8 mouse cellular contexts compared by ENCODE assay signal in the genomic region with DNA sequence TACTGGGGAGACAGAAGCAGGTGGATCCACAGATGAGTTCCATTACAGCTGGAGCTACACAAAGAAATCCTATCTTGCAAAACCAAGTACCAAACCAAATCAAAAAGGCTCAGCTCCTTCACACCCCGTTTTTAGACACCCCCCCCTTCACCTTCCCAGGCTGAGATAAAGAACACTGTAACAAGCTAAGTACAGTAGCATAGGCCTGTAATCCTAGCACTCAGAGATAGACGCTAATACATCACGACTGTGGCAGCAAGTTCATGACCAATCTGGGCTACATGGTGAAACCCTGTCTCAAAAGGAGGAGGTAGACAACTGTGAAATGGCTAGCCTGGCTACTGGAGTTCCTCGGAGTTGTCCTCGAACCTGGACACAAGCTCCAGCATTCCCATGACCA. TPM values are rescaled to one million over a fixed set of nuclear protein-coding genes. Genes with fewer than 3 reads are reported as not detected.
DNase-seq lines count a peak whose midpoint lies in the region; ATAC-seq and TF ChIP-seq lines count a peak whose summit lies in the region.

No protein-coding gene starts in this region.

- H3K27me3 ChIP-seq in cerebellum, adult 2 months (ENCODE audit: control insufficient read depth, insufficient read depth, low read length) = no peaks in the 10 kb centered on the region
- no peaks in the 10 kb centered on the region for H3K27me3 ChIP-seq in spleen, adult 2 months (ENCODE audit: control insufficient read depth, insufficient read depth, low read length)
- no peaks in the 10 kb centered on the region for H3K27me3 ChIP-seq in liver, embryonic 11.5 days (replicated peaks; ENCODE audit: control insufficient read depth, insufficient read depth, low read length)
- no peaks in the 10 kb centered on the region for H3K27me3 ChIP-seq in stomach, embryonic 16.5 days (ENCODE audit: control insufficient read depth, insufficient read depth, low read length)

- H3K36me3 ChIP-seq in spleen, adult 2 months (ENCODE audit: control insufficient read depth, insufficient read depth, low read length) = peaks cover 22% of the 10 kb centered on the region
- peaks cover 27% of the 10 kb centered on the region; the same call in 1 of the 2 replicates for H3K36me3 ChIP-seq in liver, embryonic 11.5 days (ENCODE audit: control insufficient read depth, insufficient read depth, low read length)
- H3K36me3 ChIP-seq in stomach, embryonic 16.5 days (ENCODE audit: control insufficient read depth, insufficient read depth, low read length) = peaks cover 22% of the 10 kb centered on the region

- no peaks in the 10 kb centered on the region for H3K9me3 ChIP-seq in liver, embryonic 11.5 days (ENCODE audit: control insufficient read depth, low read length)
- no peaks in the 10 kb centered on the region for H3K9me3 ChIP-seq in stomach, embryonic 16.5 days (replicated peaks; ENCODE audit: control insufficient read depth, low read length)

- peaks cover 5% of the 10 kb centered on the region; the same call in 1 of the 2 replicates for H3K4me1 ChIP-seq in cerebellum, adult 2 months (ENCODE audit: control insufficient read depth, insufficient read depth, low read length)
- no peaks in the 10 kb centered on the region; the same call in 1 of the 2 replicates for H3K4me1 ChIP-seq in spleen, adult 2 months (ENCODE audit: control insufficient read depth, insufficient read depth, insufficient read length)
- peaks cover 19% of the 10 kb centered on the region for H3K4me1 ChIP-seq in liver, embryonic 11.5 days (replicated peaks; ENCODE audit: control insufficient read depth, insufficient read depth, low read length)
- peaks cover 18% of the 10 kb centered on the region for H3K4me1 ChIP-seq in stomach, embryonic 16.5 days (ENCODE audit: control insufficient read depth, insufficient read depth, low read length)

- H3K4me2 ChIP-seq in liver, embryonic 11.5 days = peak overlapping the region; percentile 97
- H3K4me2 ChIP-seq in stomach, embryonic 16.5 days (ENCODE audit: low read depth, low read length) = peak overlapping the region; percentile 87

- 30% methylated on average over 5 of the region's 5 CpGs for WGBS in cerebellum, adult 2 months
- 29% methylated on average over 5 of the region's 5 CpGs for WGBS in spleen, adult 2 months
- 26% methylated on average over 5 of the region's 5 CpGs for WGBS in liver, embryonic 11.5 days
- 34% methylated on average over 5 of the region's 5 CpGs for WGBS in stomach, embryonic 16.5 days

- peak overlapping the region; percentile 78 for H3K9ac ChIP-seq in liver, embryonic 11.5 days (ENCODE audit: low read depth, low read length)
- H3K9ac ChIP-seq in stomach, embryonic 16.5 days (ENCODE audit: low read length) = peak overlapping the region; percentile 91

- H3K4me3 ChIP-seq in cerebellum, adult 2 months (replicated peaks; ENCODE audit: insufficient read depth, low read depth, low read length) = peak overlapping the region; percentile 88
- H3K4me3 ChIP-seq in spleen, adult 2 months (ENCODE audit: extremely low read depth, insufficient read depth, insufficient read length) = peak overlapping the region; percentile 71; the same call in 1 of the 2 replicates
- H3K4me3 ChIP-seq in liver, embryonic 11.5 days (ENCODE audit: low read depth, low read length) = peak overlapping the region; percentile 78
- peak overlapping the region; percentile 72 for H3K4me3 ChIP-seq in stomach, embryonic 16.5 days (replicated peaks; ENCODE audit: low read length)

- ATAC-seq in liver, embryonic 11.5 days (replicated peaks; ENCODE audit: low FRiP score) = peak; percentile 42
- 0 out of 2 replicates have a peak, but pooled peaks have one; percentile 7 for ATAC-seq in stomach, embryonic 16.5 days (ENCODE audit: insufficient read depth, low FRiP score)

- no peak for TF ChIP-seq POLR2A in cerebellum, adult 2 months (IDR thresholded peaks at IDR 0.05; ENCODE audit: borderline replicate concordance, insufficient read depth, low read length)
- no peak for TF ChIP-seq POLR2A in spleen, adult 2 months (IDR thresholded peaks at IDR 0.05; ENCODE audit: low read depth, low read length)

- no peak for DNase-seq in cerebellum, adult 2 months
- DNase-seq in cerebellum, postnatal 25 days = no peak
- no peak for DNase-seq in spleen, adult 2 months (ENCODE audit: low read depth in 1 of 2, low spot score in 2 of 2)
- no peak for DNase-seq in spleen, postnatal 4 days (ENCODE audit: low spot score in 2 of 2)
- no peak for DNase-seq in liver, embryonic 11.5 days (ENCODE audit: low spot score)
- DNase-seq in layer of hippocampus, adult 11-12 months (ENCODE audit: low spot score) = no peak
- no peak for DNase-seq in testis, postnatal 10 days (ENCODE audit: low spot score)

- TF ChIP-seq CTCF in cerebellum, adult 2 months (IDR thresholded peaks at IDR 0.05; ENCODE audit: borderline replicate concordance, insufficient read depth, low read depth, low read length) = no peak
- no peak for TF ChIP-seq CTCF in spleen, adult 2 months (IDR thresholded peaks at IDR 0.05; ENCODE audit: extremely low read depth, insufficient read depth, insufficient read length, insufficient replicate concordance)

- H3K27ac ChIP-seq in cerebellum, adult 2 months (ENCODE audit: insufficient read depth, low read length) = no peak overlapping the region
- H3K27ac ChIP-seq in spleen, adult 2 months (ENCODE audit: insufficient read depth, low read length) = no peak overlapping the region
- H3K27ac ChIP-seq in liver, embryonic 11.5 days (ENCODE audit: low read depth, low read length) = no peak overlapping the region
- H3K27ac ChIP-seq in stomach, embryonic 16.5 days (ENCODE audit: low read length) = no peak overlapping the region

RNA-seq across cellular contexts. Expression of a gene that starts 1.5 kb away (rescaled TPM):
- polyA plus RNA-seq in cerebellum, adult 2 months (2012; rRNA removed) = 438 and 445 TPM in 2 replicates
- 48.4 and 49.7 TPM in 2 replicates for polyA plus RNA-seq in spleen, adult 2 months (2012; rRNA removed)
- polyA plus RNA-seq in liver, embryonic 11.5 days (2014; fragmentation: Nextera tagmentation; extraction: Ambion mirVana) = 528 and 573 TPM in 2 replicates
- polyA plus RNA-seq in stomach, embryonic 16.5 days (2015; fragmentation: Nextera tagmentation; extraction: Ambion mirVana) = 705 and 758 TPM in 2 replicates

RNA-seq across cellular contexts. Expression of a gene that starts 11.3 kb away (rescaled TPM):
- polyA plus RNA-seq in cerebellum, adult 2 months (2012; rRNA removed) = 9.9 and 10.3 TPM in 2 replicates
- polyA plus RNA-seq in spleen, adult 2 months (2012; rRNA removed) = 3.4 and 3.7 TPM in 2 replicates
- 5.9 and 7.3 TPM in 2 replicates for polyA plus RNA-seq in liver, embryonic 11.5 days (2014; fragmentation: Nextera tagmentation; extraction: Ambion mirVana)
- 8.5 and 9.3 TPM in 2 replicates for polyA plus RNA-seq in stomach, embryonic 16.5 days (2015; fragmentation: Nextera tagmentation; extraction: Ambion mirVana)

RNA-seq across cellular contexts. Expression of a gene that starts 14.0 kb away (rescaled TPM):
- polyA plus RNA-seq in cerebellum, adult 2 months (2012; rRNA removed) = 11.0 and 11.2 TPM in 2 replicates
- polyA plus RNA-seq in spleen, adult 2 months (2012; rRNA removed) = 2.6 and 2.8 TPM in 2 replicates
- polyA plus RNA-seq in liver, embryonic 11.5 days (2014; fragmentation: Nextera tagmentation; extraction: Ambion mirVana) = 10.3 TPM in 2 replicates
- polyA plus RNA-seq in stomach, embryonic 16.5 days (2015; fragmentation: Nextera tagmentation; extraction: Ambion mirVana) = 11.1 and 11.3 TPM in 2 replicates

RNA-seq across cellular contexts. Expression of a gene that starts 23.4 kb away (rescaled TPM):
- polyA plus RNA-seq in cerebellum, adult 2 months (2012; rRNA removed) = 40.7 and 40.9 TPM in 2 replicates
- polyA plus RNA-seq in spleen, adult 2 months (2012; rRNA removed) = 25.5 and 31.7 TPM in 2 replicates
- polyA plus RNA-seq in liver, embryonic 11.5 days (2014; fragmentation: Nextera tagmentation; extraction: Ambion mirVana) = 38.6 and 44.1 TPM in 2 replicates
- polyA plus RNA-seq in stomach, embryonic 16.5 days (2015; fragmentation: Nextera tagmentation; extraction: Ambion mirVana) = 35.2 and 36.3 TPM in 2 replicates

RNA-seq across cellular contexts. Expression of a gene that starts 23.5 kb away (rescaled TPM):
- 20.2 and 22.4 TPM in 2 replicates for polyA plus RNA-seq in cerebellum, adult 2 months (2012; rRNA removed)
- 8.4 and 9.7 TPM in 2 replicates for polyA plus RNA-seq in spleen, adult 2 months (2012; rRNA removed)
- polyA plus RNA-seq in liver, embryonic 11.5 days (2014; fragmentation: Nextera tagmentation; extraction: Ambion mirVana) = 15.7 and 17.6 TPM in 2 replicates
- polyA plus RNA-seq in stomach, embryonic 16.5 days (2015; fragmentation: Nextera tagmentation; extraction: Ambion mirVana) = 15.1 and 17.4 TPM in 2 replicates
